Mouse (Mus musculus) liver, adult (tissue): Measurements from ENCODE around the gene Nudt5.

Experiments used
- GATA4 ChIP-seq: IDR thresholded peaks from 2 replicates; pipeline ENCODE4 v1.6.1; 2014; ENCODE audit warnings: mild to moderate bottlenecking, low read length; ENCODE audit not compliant: insufficient replicate concordance

Nudt5 gene

DNA sequence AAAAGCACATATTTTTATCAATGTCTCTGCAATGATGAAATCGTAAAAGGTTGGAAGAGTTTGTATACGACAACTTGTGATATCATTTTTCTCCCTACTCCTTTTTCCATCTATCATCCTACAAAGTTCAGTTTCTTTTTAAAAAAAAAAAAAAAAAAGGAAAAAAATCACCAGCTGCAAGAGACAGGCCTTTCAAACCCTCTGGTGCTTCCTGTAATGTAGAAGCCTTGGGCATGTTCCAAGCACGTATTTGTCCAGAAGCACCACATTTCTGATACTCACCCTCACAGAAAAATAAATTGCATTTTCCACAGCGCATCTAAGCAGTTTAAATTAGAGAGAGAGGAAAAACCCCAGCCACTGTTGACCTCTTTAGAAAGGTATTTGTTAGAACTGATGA lies 1.0 kb downstream of the Nudt5 start:
- TF ChIP-seq GATA4: no peak

DNA sequence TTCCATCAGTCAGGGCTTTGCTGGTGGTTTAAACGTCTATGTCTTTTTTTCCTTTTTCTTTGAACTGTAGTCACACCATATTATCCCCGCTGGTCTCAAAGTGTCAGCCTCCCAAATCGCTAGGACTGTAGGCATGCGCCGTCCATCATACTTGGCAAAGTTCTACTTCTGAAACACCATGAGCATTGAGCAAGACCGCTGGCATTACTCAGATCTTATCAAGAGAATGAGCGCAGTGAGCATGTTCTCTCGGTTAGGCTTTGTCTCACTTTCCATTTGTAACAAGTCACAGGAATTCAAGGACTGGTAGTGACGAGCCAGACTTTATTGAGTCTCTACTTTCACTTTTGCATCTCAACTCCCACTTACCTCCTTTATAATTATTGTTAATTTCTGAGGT lies 6.3 kb downstream of the Nudt5 start:
- TF ChIP-seq GATA4: no peak

DNA sequence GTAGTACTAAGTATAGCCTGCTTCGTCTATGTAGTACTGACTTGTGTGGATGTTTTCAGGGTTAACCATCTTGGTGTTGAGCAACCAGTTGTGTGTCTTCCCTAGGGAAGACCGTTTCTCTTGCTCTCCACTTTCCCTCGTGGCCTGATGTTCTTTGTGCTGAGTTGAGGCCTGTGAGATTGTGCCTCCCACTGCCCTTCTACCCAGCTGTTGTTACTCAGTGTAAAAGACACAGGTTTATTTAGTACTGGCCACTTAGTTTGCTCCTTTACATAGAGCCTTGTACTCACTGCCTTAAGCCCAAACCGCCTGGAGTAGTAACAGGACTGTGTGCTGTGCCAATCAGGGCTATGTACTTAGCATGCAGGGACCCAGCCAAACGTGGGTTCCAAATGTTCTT lies 7.0 kb downstream of the Nudt5 start:
- no peak for TF ChIP-seq GATA4

DNA sequence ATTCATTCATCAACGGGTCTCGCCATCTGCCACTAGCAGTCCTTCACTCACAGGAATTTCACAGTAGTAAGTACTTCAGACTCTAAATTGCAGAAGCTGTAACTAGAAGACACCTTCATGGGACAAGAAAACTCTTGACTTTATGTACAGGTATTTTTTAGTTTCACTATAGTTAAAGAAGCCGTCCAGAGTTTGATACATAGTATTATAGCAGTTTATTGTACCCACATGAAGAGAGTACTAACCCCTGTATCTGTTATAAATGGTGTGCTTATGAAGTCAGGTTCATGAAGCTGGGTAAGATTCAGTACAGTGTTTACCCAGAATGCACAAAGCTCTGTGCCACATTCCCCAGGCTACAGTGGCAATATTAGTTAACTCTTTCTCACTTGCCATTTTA lies 18.0 kb downstream of the Nudt5 start, which contains the start of gene Gm13199:
Gene Gm13199, minus strand, starts transcription at position 101 of the 400 bp plus-strand sequence.
- no peak for TF ChIP-seq GATA4

DNA sequence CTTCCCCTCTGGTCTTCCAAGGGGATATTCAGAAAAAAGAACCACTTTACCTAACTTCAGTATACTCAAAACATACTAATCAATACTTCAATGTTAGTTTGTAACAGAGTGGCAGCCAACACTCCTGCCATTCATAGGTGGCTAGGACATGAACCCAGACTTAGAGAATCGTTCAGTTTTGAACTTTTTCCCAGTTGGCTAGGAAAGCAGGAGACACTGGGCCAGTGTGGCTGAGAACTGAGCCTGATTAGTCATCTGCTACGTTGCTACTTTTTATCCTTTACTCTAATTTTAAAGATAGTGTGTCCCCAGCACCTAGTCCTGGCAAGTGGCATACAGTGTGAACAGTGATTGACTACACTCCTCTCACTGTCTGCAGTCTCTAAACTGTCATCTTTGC lies 22.9 kb downstream of the Nudt5 start:
- TF ChIP-seq GATA4: no peak

DNA sequence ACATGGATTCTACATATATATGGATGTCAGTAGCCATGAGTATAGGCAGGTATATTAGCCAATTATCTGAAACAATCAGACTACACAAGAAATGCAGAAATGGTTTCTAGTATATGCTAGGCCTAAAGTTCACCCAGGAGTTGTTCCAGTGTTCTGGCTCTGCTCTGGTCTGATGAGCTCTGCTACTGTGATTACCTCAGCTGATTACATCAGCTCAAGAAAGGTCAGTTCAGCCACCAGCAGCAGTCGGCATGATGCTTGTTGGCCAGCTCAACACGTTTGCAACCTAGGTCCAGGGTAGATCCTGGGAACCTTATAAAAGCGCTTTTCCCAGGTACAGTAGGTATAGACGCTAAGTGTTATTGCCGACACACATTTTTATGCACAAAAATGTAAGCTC lies 24.9 kb downstream of the Nudt5 start:
- TF ChIP-seq GATA4: no peak

DNA sequence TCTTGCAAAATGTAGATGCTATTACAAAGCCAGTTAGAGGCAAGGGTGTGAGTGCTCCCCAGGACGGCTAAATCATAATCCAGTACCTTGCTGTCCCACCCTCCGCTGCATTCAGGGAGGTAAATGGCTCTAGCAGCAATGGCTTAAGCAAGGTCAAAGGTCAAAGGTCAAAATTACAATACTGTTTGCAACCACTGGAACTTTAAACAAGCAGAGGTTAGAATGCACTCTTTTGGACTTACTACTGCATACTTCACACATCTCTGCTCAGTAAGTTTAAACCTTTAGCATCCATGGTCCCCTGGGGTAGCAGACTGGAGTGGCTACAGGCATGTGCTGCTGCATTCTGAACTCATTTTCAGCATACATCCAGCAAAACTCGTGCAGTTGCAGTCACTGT lies 32.6 kb downstream of the Nudt5 start:
- TF ChIP-seq GATA4: no peak

DNA sequence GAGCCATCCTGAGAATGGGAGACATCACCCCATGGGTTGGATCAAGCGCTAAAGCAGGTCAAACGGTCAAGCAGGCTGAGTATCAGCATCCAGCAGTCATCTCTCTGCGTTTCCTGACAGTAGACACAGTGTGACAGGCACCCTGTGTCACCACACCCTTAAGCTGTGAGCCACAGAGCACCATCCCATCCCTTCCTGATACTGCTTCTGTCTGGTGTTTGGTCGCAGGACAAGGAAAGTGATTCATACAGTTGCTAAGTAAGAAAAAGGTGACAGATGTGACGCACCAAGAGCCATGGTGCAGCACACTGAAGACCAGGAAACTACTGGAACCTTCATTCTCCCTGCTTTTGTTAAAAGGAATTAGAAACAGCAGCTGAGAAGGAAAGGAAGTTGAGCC lies 44.0 kb downstream of the Nudt5 start:
- no peak for TF ChIP-seq GATA4

DNA sequence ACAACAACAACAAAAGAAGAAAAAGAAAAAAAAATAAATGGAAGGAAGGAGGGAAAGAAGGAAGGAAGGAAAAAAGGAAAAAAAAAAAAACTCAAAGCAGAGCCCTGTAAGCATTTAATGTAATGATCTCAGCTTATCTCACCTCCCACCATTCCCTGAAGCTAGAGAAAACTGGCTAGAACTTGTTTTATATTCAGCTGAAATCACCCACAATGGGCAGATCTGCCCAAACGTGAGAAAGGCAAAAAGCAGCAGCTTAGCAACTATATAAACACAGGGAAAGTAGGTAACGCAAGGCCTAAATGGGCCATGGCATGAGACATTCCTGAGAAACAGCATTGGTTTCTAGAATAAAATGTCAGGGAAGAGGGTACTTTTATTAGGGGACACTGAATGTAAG lies 44.6 kb downstream of the Nudt5 start:
- no peak for TF ChIP-seq GATA4

DNA sequence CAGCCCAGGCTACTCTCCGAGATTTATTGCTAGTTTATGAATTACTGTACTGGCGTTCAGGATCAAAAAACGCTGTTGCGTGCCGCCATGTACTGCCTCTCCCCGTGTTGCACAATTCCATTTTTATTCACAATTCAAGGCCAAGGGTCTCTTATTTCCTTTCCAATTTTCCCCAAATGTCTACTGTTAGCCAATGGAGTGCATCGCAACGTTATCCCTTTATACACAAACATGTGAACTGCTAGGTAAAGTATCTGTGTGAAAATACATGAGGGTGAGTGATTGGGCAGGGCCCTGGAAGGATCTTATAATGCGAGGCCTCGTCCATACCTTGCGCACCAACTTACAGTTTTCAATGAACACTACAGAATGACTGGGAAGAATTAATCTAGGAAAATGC lies 49.5 kb downstream of the Nudt5 start:
- TF ChIP-seq GATA4: no peak

DNA sequence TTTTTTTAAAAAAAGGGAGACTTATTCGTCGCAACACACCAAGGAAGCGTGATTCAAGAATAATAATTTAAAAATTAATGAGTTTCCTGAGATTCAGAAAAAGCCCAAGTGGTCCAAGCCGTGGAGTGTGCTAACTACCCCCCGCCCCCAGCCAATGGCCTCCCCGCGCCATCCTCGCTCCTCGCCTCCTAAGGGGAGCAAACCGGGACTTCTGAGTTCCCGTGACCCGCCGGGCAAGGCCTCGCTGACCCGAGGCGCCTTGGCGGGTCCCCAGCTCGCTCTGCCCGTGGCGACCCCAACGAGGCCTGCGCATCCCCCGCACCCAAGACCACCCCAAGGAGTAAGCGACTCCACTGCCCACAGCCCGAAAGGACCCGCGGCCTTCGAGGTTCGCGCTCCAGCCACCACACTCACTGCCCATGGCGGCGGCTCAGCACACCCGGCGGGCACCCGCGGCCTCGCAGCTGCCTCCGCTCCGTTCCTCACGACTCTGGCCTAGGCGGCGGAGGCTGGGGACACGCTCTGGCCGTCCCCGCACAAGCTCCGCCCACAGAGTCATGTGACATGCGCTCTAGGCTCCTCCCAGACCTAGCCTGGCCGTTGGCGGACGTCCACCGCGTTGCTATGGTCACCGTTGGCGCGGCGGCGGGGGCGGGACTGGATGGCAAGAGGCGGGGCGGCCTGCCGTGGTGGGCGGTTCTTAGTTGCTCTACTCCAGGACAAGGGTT lies 50.2 kb downstream of the Nudt5 start, which contains the start of gene Sec61a2:
Gene Sec61a2, minus strand, starts transcription at position 590 of the 728 bp plus-strand sequence.
- peak; percentile 15; the same call in 1 of the 2 replicates for TF ChIP-seq GATA4

DNA sequence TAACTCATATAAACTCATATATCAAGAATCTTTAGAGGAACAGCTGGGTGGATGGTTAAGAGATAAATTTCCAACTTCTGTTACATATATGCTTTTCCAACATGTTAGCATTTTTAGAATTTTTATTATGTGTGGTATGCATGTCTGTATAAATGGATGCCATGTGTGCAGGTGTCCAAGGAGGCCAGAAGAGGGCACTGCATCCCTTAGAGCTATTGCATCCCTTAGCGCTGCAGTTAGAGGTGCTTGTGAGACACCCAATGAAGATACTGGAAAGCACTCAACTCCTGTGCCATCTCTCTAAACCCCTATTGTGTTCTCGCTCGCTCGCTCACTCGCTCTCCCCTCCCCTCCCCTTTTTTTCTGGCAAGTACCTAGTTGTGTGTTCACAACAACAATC lies 55.3 kb downstream of the Nudt5 start:
- TF ChIP-seq GATA4: no peak

DNA sequence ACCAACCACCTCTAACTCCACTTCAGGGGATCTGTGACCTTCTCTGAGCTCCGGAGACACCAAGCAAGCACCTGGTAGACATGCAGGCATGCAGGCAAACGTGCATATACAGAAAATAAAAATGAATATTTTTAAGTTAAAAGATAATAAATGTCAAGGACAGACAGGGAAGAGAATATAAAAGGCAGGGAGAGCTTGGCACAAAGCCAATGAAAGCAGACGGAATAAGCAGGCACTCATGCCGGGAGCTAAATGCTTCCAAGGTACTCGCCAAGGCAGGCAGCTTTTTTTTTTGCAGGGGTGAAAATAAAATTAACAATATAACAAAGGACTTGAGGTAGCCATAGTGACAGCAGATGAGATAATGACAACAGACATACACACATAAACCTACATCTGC lies 61.3 kb downstream of the Nudt5 start:
- TF ChIP-seq GATA4: no peak

DNA sequence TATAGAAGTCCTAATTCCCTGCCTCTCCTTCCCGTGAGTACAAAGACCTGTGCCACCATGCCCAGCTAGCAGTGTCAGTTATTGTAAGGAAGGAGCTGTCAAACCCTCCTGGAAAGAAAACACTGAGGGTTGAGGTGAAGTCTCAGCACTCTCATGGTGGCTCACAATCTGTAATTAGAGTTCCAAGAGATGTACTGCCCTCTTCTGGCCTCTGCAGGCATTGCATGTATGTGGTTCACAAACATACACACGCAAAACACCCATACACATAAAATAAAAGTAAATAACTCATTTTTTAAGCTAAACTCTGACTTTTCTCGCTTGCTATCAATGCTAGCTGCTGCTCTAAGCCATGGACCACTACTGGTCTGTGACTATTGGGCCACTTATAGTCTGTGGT lies 61.8 kb downstream of the Nudt5 start:
- no peak for TF ChIP-seq GATA4

DNA sequence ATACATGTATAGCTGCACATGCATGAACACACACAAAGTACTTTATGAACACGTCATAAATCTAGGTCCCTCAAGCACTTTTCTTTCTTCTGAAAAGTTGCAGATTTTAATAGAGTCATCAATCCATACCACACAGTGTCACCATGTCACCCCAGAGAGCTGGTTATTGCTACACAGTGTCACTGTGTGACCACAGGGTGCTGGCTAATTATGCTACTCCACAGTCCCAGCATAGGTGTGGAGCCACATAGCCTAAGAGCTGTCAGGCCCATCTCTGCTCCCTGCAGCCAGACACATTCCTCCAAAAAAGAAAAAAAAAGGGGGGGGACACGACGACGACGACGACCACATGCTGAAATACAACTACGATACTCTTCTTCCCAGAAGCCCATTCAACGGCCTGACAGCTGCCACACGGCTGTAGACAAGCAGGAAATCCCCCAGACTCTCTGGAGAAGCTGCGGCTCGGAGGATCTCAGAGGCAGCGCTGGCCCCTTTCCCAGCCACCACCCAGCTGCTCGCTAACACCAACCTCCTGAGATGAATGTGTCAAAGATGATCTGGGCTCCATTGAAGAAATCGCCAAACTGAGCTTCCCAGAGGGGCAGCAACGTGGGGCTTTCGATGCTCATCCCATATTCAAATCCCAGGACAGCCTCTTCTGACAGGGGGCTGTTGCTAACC lies 66.6 kb downstream of the Nudt5 start:
- no peak for TF ChIP-seq GATA4
